Mouse (Mus musculus): ENCODE results near the gene Dtnbp1. TPM values are rescaled to one million over a fixed set of nuclear protein-coding genes. Genes with fewer than 3 reads are reported as not detected.
A peak's percentile ranks its signal among the peaks of the same experiment; 100 is the strongest.

Dtnbp1 gene
- 120 and 138 TPM in 2 replicates for polyA plus RNA-seq (2012; rRNA removed)

DNA sequence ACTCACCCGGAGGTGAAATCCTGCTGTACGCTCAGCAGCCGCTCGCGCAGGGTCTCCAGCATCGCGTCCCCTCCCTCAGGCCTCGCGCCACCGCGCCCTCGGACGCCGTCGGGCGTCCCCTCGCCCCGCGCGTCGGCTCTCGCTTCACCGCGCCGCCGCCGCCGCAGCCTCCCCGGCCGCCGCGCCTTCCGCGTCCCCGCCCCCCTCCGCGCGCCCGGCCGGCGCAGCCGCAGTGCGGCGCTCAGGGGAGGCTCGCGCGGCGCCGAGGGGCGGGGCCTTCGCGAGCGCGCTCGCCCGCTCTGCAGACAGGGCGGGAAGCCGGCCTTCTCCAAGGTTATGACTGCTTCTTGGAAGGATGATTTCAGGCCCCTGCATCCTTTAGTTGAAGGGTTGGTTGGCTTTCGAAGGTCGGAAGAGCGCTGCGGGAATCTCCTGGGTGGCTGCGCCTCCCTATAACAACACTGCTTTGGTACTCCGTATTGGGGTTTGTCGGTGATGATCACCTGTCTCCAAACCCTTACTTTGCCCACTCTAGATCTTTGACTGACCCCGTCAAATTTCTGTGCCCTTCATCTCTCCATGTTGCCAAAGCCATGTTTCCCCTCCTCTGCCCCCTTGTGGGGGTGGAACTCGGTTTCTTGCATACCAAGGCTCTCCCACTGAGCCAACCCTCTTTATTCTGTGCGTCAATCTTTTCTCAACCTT lies at the start of gene Dtnbp1:
TSS of gene Dtnbp1 (minus strand) at position 237 of the 705 bp plus-strand sequence.
- TF ChIP-seq POLR2A (IDR thresholded peaks at IDR 0.05; ENCODE audit: borderline replicate concordance, extremely low read depth, insufficient read depth, insufficient read length, poor library complexity, severe bottlenecking) (peak; percentile 75), CTCF (IDR thresholded peaks at IDR 0.05; ENCODE audit: borderline replicate concordance, extremely low read depth, insufficient read depth, insufficient read length) (peak; percentile 49; the same call in 1 of the 2 replicates)

GRCm38 (mm10) chr13:45049261-45050020 lies 47.5 kb upstream of the Dtnbp1 start:
- TF ChIP-seq CTCF (IDR thresholded peaks at IDR 0.05; ENCODE audit: borderline replicate concordance, extremely low read depth, insufficient read depth, insufficient read length) (no peak), POLR2A (IDR thresholded peaks at IDR 0.05; ENCODE audit: borderline replicate concordance, extremely low read depth, insufficient read depth, insufficient read length, poor library complexity, severe bottlenecking) (no peak)
- DNase-seq (ENCODE audit: low read depth) = peak; percentile 63

More for the DNA sequence above, at the start of gene Dtnbp1:
- DNase-seq (ENCODE audit: low read depth) = peak; percentile 84

DNA sequence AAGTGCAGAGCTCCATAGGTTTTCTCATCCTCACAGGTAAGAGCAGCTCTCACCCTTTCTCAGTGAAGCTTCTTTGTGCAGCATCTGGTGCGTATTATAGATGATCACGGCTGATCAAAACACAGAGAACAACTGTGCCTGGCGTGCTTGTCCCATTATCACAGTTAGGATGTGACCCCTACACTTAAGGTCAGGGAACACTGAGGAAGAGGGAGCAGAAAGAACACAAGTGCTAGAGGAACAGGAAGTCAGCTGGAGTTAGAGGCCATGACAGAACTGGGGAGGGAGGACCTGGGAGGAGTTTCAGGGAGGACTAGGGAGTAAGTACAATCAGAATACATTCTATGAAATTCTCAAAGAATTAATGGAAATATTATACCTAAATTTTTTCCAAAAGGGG lies 41.5 kb upstream of the Dtnbp1 start:
- TF ChIP-seq CTCF (IDR thresholded peaks at IDR 0.05; ENCODE audit: borderline replicate concordance, extremely low read depth, insufficient read depth, insufficient read length) = no peak
- TF ChIP-seq POLR2A (IDR thresholded peaks at IDR 0.05; ENCODE audit: borderline replicate concordance, extremely low read depth, insufficient read depth, insufficient read length, poor library complexity, severe bottlenecking) = no peak
- no peak for DNase-seq (ENCODE audit: low read depth)

- no peak for TF ChIP-seq CTCF (IDR thresholded peaks at IDR 0.05; ENCODE audit: borderline replicate concordance, extremely low read depth, insufficient read depth, insufficient read length)
- TF ChIP-seq POLR2A (IDR thresholded peaks at IDR 0.05; ENCODE audit: borderline replicate concordance, extremely low read depth, insufficient read depth, insufficient read length, poor library complexity, severe bottlenecking) = no peak
- no peak for DNase-seq (ENCODE audit: low read depth)
Measured at GRCm38 (mm10) chr13:45040741-45041140, 38.8 kb upstream of the Dtnbp1 start.

- DNase-seq (ENCODE audit: low read depth) = no peak
- TF ChIP-seq CTCF (IDR thresholded peaks at IDR 0.05; ENCODE audit: borderline replicate concordance, extremely low read depth, insufficient read depth, insufficient read length) = no peak
- TF ChIP-seq POLR2A (IDR thresholded peaks at IDR 0.05; ENCODE audit: borderline replicate concordance, extremely low read depth, insufficient read depth, insufficient read length, poor library complexity, severe bottlenecking) = no peak
Measured at GRCm38 (mm10) chr13:45040195-45040594, 38.2 kb upstream of the Dtnbp1 start.

DNA sequence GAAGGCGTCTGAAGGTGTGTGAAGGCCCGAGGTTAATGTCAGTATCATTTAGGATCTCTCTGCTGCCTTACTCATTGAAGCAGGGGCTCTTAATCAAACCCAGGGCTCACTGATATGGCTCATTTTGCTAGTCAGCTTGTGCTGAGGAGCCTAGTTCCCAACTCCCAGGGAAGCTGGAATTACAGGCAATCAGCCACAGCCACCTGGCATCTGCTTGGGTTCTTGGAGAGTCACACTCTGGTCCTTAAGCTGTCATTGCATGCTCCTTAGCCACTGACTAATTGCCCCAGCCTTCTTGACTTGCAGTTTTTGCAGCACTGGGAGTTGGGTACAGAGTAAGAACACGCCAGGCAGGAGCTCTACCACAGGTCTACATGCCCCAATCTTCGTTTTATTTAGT lies 34.5 kb upstream of the Dtnbp1 start:
- DNase-seq (ENCODE audit: low read depth) = no peak
- TF ChIP-seq CTCF (IDR thresholded peaks at IDR 0.05; ENCODE audit: borderline replicate concordance, extremely low read depth, insufficient read depth, insufficient read length) (no peak), POLR2A (IDR thresholded peaks at IDR 0.05; ENCODE audit: borderline replicate concordance, extremely low read depth, insufficient read depth, insufficient read length, poor library complexity, severe bottlenecking) (no peak)

GRCm38 (mm10) chr13:45034759-45035158 lies 32.8 kb upstream of the Dtnbp1 start:
- TF ChIP-seq CTCF (IDR thresholded peaks at IDR 0.05; ENCODE audit: borderline replicate concordance, extremely low read depth, insufficient read depth, insufficient read length) (no peak), POLR2A (IDR thresholded peaks at IDR 0.05; ENCODE audit: borderline replicate concordance, extremely low read depth, insufficient read depth, insufficient read length, poor library complexity, severe bottlenecking) (no peak)
- no peak for DNase-seq (ENCODE audit: low read depth)

DNA sequence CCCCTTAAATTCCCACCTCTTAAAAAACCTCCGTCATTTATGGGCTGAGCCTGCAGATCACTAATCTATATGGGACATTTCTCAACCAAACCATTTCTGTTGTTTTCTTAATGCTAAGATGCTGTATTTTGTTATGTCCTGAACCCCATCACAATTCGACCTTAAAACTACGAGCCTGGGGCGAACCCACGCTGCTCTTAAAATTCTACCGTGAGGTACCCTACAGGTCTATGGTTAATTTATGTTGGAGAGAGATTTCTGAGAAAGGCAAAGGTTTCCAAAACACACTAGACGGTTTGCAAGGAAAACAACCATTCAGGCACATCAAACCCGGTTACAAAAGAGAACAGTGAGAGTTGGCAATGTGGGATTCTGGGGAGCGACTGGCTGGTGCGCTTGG lies 31.4 kb upstream of the Dtnbp1 start:
- TF ChIP-seq POLR2A (IDR thresholded peaks at IDR 0.05; ENCODE audit: borderline replicate concordance, extremely low read depth, insufficient read depth, insufficient read length, poor library complexity, severe bottlenecking) (no peak), CTCF (IDR thresholded peaks at IDR 0.05; ENCODE audit: borderline replicate concordance, extremely low read depth, insufficient read depth, insufficient read length) (no peak)

DNA sequence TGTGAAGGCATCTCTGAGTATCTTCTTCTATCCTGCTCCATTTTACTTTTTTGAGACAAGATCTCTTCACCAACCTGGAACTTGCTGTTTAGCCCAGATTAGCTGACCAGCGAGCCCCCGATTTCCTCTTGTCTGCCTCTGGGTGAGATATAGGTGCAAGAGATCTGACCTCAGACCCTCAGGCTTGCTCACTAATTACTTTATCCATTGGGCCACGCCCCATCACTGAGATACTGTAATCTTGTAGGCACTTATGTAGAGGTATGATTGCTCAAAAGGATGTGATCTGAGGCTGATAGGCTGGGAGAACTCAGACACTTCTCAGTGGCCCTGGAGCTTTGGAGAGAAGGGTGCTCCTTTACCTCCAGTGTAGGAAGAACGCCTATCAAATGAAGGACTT lies 30.5 kb upstream of the Dtnbp1 start:
- DNase-seq (ENCODE audit: low read depth) = no peak
- TF ChIP-seq POLR2A (IDR thresholded peaks at IDR 0.05; ENCODE audit: borderline replicate concordance, extremely low read depth, insufficient read depth, insufficient read length, poor library complexity, severe bottlenecking) (no peak), CTCF (IDR thresholded peaks at IDR 0.05; ENCODE audit: borderline replicate concordance, extremely low read depth, insufficient read depth, insufficient read length) (no peak)

More for the DNA sequence above, 31.4 kb upstream of the Dtnbp1 start:
- no peak for DNase-seq (ENCODE audit: low read depth)

DNA sequence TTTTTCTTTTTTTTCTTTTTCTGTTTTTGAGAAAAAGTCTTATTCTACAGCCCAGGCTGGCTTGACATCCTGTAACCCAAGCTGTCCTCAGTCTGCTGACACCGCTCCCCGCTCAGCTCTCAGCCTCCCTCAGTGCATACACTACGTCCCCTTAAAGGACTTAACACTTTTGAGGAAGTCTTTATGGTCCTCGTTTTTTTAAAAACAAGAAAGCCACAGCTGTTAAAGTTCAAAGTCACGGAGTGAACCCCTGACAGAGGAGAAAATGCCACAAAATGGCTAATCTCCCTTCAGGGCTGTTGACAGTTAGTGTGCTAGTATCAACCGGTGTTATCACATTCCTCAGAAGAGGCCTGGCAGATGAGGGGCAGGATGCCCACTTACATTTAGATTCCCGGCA lies 29.8 kb upstream of the Dtnbp1 start:
- TF ChIP-seq POLR2A (IDR thresholded peaks at IDR 0.05; ENCODE audit: borderline replicate concordance, extremely low read depth, insufficient read depth, insufficient read length, poor library complexity, severe bottlenecking) (no peak), CTCF (IDR thresholded peaks at IDR 0.05; ENCODE audit: borderline replicate concordance, extremely low read depth, insufficient read depth, insufficient read length) (no peak)
- DNase-seq (ENCODE audit: low read depth) = no peak

DNA sequence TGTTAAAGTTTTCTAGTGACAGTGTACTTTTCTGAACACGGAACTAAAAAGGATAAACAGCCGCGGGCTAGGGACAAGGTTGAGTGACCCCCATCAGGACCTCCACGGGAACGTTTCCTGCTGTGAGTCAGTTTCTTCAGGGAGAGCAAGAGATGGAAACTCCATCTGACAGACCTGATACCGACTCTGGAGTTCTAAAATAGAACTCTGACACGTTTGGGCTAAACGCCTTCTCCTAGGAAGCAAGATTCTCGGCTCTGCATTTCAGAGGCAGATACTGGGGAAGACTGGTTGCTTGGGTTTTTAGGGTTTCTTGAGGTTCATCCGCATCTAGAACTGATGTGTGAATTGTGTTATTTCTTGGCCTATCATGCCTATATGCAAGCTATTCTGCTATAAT lies 29.4 kb upstream of the Dtnbp1 start:
- no peak for DNase-seq (ENCODE audit: low read depth)
- TF ChIP-seq CTCF (IDR thresholded peaks at IDR 0.05; ENCODE audit: borderline replicate concordance, extremely low read depth, insufficient read depth, insufficient read length) (no peak), POLR2A (IDR thresholded peaks at IDR 0.05; ENCODE audit: borderline replicate concordance, extremely low read depth, insufficient read depth, insufficient read length, poor library complexity, severe bottlenecking) (no peak)

Measured in brain, embryonic 14.5 days (tissue).